Mouse (Mus musculus) urinary bladder, adult 18-20 months (tissue): ENCODE results near the gene Cyp2c38.
"Not testable (repeated sequence)": the region's sequence is repeated elsewhere in the genome, so short reads cannot be mapped to it uniquely, and the experiment has no call there.

ENCODE experiments used
- DNase-seq, 2 experiments: peaks; one replicate each; pipeline ENCODE4 v3.0.0; 2022; ENCODE audit warnings: low spot score in 2 of 2, mixed read lengths in 2 of 2

Gene Cyp2c38

GRCm38 (mm10) chr19:39462941-39463340 lies at the start of gene Cyp2c38:
TSS of gene Cyp2c38 (minus strand) at chr19:39463075.
- no peak for DNase-seq

GRCm38 (mm10) chr19:39510534-39510933 lies 47.7 kb upstream of the Cyp2c38 start, which contains the start of gene Cyp2c39:
TSS of gene Cyp2c39 (plus strand) at chr19:39510862.
- DNase-seq = no peak

GRCm38 (mm10) chr19:39509533-39509932 lies 46.7 kb upstream of the Cyp2c38 start:
- DNase-seq = no peak

- DNase-seq = no peak
Measured at GRCm38 (mm10) chr19:39506341-39506740, 43.5 kb upstream of the Cyp2c38 start.

DNA sequence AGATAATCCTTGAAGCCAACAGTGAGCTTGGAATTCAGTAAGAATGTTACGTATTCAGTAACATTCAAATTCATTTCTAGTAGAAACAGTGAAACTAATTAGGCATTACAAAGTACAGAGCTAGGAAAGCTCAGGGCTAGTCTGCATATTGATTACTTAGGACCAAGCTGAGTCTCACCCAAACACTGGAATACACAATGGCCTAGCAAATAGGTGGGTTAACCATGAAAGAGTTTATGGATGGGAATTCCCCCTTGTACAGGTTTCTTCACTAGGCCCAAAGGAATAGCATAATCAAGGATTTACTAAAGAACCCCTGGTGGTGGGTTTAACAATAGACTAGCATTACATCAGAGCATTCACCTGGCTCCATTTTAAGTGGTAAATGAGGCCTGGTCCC lies 21.1 kb upstream of the Cyp2c38 start:
- not testable (repeated sequence) for DNase-seq

DNA sequence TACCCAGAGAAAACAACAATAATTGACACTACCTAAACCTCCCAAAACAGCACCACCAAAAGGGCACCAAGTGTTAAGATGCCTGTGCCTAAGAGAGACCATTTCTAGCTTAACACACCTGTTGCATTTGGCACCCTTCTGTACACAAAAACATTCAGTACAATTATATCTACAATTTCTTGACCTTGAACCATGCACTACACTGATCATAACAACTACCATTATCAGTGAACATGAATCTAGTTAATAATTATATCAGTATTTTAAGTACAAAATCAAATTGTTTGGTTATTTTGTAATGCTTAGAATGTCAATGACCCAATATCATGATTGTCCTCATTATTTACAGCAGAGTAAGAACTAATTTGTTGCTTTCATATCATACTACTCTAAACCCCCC lies 1.0 kb upstream of the Cyp2c38 start:
- DNase-seq = no peak
